Mouse (Mus musculus): ENCODE measurements around the gene Stoml2.

DNA sequence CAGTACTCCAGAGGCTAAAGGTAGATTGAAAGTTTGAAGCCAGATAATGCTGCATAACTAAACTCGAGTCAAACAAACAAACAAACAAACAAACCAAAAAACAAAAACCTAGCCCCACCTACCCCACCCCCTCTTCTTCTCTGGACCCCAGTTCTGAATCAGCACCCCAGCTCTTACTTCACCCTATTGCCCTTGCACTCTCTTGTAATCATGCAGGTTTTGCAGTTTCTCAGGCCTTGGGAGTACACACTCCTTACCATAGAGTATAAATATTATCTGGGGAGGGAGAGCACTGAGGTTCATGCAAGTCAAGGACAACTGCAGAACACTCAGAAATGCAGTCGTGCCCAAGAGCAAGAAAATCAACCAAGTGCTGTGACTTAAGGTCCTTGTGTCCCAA, 30.2 kb downstream of the Stoml2 start:
- TF ChIP-seq CTCF (conservative IDR thresholded peaks at IDR 0.05; ENCODE audit: low read length), result no peak
- no peak for TF ChIP-seq NANOG (IDR thresholded peaks at IDR 0.05; ENCODE audit: borderline replicate concordance, low read length)
- no peak for TF ChIP-seq POU5F1 (IDR thresholded peaks at IDR 0.05; ENCODE audit: borderline replicate concordance, low read length)

All from E14TG2a.4 (cell line).